Mouse (Mus musculus) heart, postnatal 0 days (tissue): ENCODE results near the gene Galnt17.

Source experiments
- CTCF ChIP-seq: IDR thresholded peaks from 2 replicates; pipeline ENCODE4 v1.5.1; 2016; ENCODE audit warnings: antibody characterized with exemption, control low read depth, low read depth
- EP300 ChIP-seq: IDR thresholded peaks from 2 replicates; pipeline ENCODE4 v1.6.1; 2016; ENCODE audit warnings: antibody characterized with exemption, low read depth

GRCm38 (mm10) chr5:130848562-130848961 lies 459.7 kb downstream of the Galnt17 start:
- TF ChIP-seq EP300 = no peak
- TF ChIP-seq CTCF = no peak
